Mouse (Mus musculus) midbrain, embryonic 14.5 days (tissue): ENCODE measurements at regions not wholly inside any gene's neighbourhood (a gene's known extent, or its start where the extent isn't known, plus 50 kb on each side); places are given as distances from the start of the nearest gene placed in this dataset.

Experiments used
- ATAC-seq: fragments of 200-750 bp; cut with Nextera tagmentation; 2 replicates; pipeline ENCODE4 v1.8.0; 2017; ENCODE audit warnings: moderate number of reproducible peaks, moderate library complexity; ENCODE audit not compliant: low FRiP score, low TSS enrichment
- DNase-seq: peaks from one replicate; pipeline ENCODE4 v3.0.0-alpha.2; 2015
- H3K27ac ChIP-seq: fragments of 300-500 bp; sonication (generic); replicated peaks from 2 replicates; pipeline ENCODE4 v1.5.1; 2014; ENCODE audit warnings: mild to moderate bottlenecking, low read depth, low read length, moderate library complexity
- H3K27me3 ChIP-seq: fragments of 300-500 bp; sonication (generic); 2 replicates; pipeline ENCODE4 v1.6.1; 2014; ENCODE audit warnings: low read length, control low read depth, mixed read lengths; ENCODE audit not compliant: control insufficient read depth, insufficient read depth
- H3K36me3 ChIP-seq: fragments of 300-500 bp; sonication (generic); 2 replicates; pipeline ENCODE4 v1.6.1; 2014; ENCODE audit warnings: low read length, control low read depth; ENCODE audit not compliant: control insufficient read depth, insufficient read depth
- H3K4me1 ChIP-seq: fragments of 300-500 bp; sonication (generic); 2 replicates; pipeline ENCODE4 v1.6.1; 2014; ENCODE audit warnings: mild to moderate bottlenecking, antibody characterized with exemption, low read length, control low read depth; ENCODE audit not compliant: control insufficient read depth, insufficient read depth
- H3K4me2 ChIP-seq: fragments of 300-500 bp; sonication (generic); 2 replicates; pipeline ENCODE4 v1.6.1; 2014; ENCODE audit warnings: mild to moderate bottlenecking, low read length, moderate library complexity
- H3K4me3 ChIP-seq: fragments of 300-500 bp; sonication (generic); replicated peaks from 2 replicates; pipeline ENCODE4 v1.5.1; 2014; ENCODE audit warnings: low read depth, low read length
- H3K9ac ChIP-seq: fragments of 300-500 bp; sonication (generic); replicated peaks from 2 replicates; pipeline ENCODE4 v1.6.1; 2014; ENCODE audit warnings: mild to moderate bottlenecking, low read length, moderate library complexity
- H3K9me3 ChIP-seq: fragments of 300-500 bp; sonication (generic); 2 replicates; pipeline ENCODE4 v1.6.1; 2016; ENCODE audit warnings: low read length, control low read depth, mixed read lengths; ENCODE audit not compliant: control insufficient read depth
- WGBS: fragments of 180-500 bp; shearing (Covaris S2); extraction: QIAGEN DNeasy Blood & Tissue Kit; methylation state at CpG from one replicate; pipeline ENCODE4 v1.1.7; 2014; 5-methylcytosine and 5-hydroxymethylcytosine counted together

DNA sequence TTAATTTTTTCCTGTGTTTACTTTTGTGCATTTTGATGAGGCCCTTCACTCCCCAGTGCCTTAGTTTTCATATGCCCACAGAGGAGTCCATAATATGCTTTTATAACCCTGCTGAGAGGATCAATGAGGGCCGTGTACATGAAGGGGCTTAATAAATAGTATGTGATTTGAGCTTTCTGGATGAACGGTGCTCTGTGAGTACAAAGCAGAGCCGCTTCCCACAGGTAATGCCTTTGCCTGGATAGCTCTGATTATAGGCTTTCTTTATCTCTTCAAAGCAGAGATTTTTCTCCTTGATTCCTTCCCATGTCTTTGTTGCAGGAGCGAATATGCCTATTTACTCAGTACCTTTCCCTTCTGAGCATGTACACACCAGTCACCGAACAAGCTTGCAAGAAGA lies 217.8 kb downstream of the Izumo3 start:
- H3K4me2 ChIP-seq: no peak overlapping the region
- H3K4me3 ChIP-seq: no peak overlapping the region
- H3K27me3 ChIP-seq: no peaks in the 10 kb centered on the region
- no peaks in the 10 kb centered on the region for H3K36me3 ChIP-seq
- 32% methylated on average over 5 of the region's 5 CpGs for WGBS
- H3K4me1 ChIP-seq: 0 out of 2 replicates have a peak, but pooled peaks cover 5% of the 10 kb centered on the region
- no peak overlapping the region; the same call in 1 of the 2 replicates for H3K27ac ChIP-seq
- ATAC-seq: no peak; the same call in 1 of the 2 replicates
- DNase-seq: peak; percentile 51
- H3K9ac ChIP-seq: no peak overlapping the region
- no peaks in the 10 kb centered on the region for H3K9me3 ChIP-seq

DNA sequence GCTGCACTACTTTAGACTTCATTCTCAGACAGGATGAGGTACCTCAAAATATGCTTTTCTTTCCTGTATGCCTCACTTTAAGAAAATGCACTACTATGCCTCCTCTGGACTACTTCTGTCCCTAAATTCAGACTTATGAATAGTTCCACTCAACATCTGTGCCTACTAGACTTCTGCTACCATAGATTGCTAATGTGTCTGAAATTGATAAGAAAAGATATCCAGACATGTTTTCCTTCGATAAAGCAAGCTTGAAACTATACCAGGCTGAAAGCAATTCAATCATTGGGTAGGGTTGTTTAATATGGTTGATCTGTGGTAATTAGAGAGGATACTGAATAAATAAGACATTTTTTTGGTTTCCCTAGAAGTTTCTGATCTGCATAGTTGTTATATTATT lies 239.9 kb downstream of the Izumo3 start:
- H3K27me3 ChIP-seq: no peaks in the 10 kb centered on the region
- DNase-seq: no peak
- H3K36me3 ChIP-seq: no peaks in the 10 kb centered on the region
- no peaks in the 10 kb centered on the region for H3K9me3 ChIP-seq
- H3K4me2 ChIP-seq: no peak overlapping the region
- ATAC-seq: no peak
- H3K27ac ChIP-seq: no peak overlapping the region
- WGBS: 92% methylated on average over 1 of the region's 1 CpGs
- no peak overlapping the region for H3K4me3 ChIP-seq
- 0 out of 2 replicates have a peak, but pooled peaks cover 2% of the 10 kb centered on the region for H3K4me1 ChIP-seq
- H3K9ac ChIP-seq: no peak overlapping the region

DNA sequence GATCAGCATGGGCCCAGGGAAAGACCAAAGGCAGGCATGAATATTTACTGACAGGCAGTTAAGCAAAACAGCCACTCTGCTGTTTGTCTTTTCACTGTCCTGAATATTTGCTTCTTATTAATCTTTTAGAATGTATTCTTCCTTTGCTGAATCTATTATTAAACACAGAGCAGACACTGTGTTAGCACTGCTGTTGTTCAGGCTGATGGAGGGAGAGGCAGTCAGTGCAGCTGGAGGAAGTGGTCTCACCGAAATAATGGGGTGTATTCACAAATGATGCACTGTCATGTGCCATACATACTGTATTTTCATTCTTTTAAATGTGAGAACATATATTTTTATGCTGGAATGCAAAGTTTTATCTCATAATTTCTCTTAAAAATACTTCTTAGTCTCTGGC lies 241.9 kb downstream of the Izumo3 start:
- Histone ChIP-seq H3K27ac (no peak overlapping the region), H3K4me2 (no peak overlapping the region), H3K9me3 (no peaks in the 10 kb centered on the region), H3K4me1 (0 out of 2 replicates have a peak, but pooled peaks cover 2% of the 10 kb centered on the region), H3K9ac (no peak overlapping the region), H3K36me3 (no peaks in the 10 kb centered on the region), H3K4me3 (no peak overlapping the region), H3K27me3 (no peaks in the 10 kb centered on the region)
- 68% methylated on average over 1 of the region's 1 CpGs for WGBS
- peak; percentile 17 for DNase-seq
- no peak for ATAC-seq

DNA sequence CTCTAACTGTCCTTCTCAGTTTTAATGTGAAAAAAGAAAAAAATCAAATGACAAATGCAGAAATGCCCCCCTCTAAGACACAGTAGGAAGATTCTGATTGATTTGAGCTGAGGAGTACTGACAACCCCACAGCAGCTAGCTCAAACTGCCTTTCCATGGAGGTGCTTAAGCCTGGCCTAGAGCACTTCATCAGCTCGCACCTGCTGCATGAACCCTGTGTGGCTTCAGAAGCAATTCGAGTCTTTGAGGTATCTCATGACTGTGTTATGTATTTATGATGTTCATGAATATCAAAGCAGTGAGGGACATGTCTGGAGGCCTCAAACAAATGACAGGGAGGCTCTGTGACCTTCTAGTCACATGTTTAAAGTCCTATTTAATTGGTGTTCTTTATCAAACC lies 255.6 kb downstream of the Izumo3 start:
- Histone ChIP-seq H3K4me3 (no peak overlapping the region), H3K4me2 (no peak overlapping the region), H3K9ac (no peak overlapping the region), H3K36me3 (no peaks in the 10 kb centered on the region), H3K9me3 (no peaks in the 10 kb centered on the region), H3K27me3 (no peaks in the 10 kb centered on the region), H3K27ac (no peak overlapping the region), H3K4me1 (no peaks in the 10 kb centered on the region)
- DNase-seq (peak; percentile 49), ATAC-seq (peak; percentile 75; the same call in 1 of the 2 replicates)
- 34% methylated on average over 2 of the region's 2 CpGs for whole genome bisulfite sequencing
